Mouse (Mus musculus): ENCODE measurements around the gene Aoc2. TPM values are rescaled to one million over a fixed set of nuclear protein-coding genes. Genes with fewer than 3 reads are reported as not detected.

Gene Aoc2
- polyA plus RNA-seq, 1 experiment from 2014 or later, result 2.9 TPM

DNA sequence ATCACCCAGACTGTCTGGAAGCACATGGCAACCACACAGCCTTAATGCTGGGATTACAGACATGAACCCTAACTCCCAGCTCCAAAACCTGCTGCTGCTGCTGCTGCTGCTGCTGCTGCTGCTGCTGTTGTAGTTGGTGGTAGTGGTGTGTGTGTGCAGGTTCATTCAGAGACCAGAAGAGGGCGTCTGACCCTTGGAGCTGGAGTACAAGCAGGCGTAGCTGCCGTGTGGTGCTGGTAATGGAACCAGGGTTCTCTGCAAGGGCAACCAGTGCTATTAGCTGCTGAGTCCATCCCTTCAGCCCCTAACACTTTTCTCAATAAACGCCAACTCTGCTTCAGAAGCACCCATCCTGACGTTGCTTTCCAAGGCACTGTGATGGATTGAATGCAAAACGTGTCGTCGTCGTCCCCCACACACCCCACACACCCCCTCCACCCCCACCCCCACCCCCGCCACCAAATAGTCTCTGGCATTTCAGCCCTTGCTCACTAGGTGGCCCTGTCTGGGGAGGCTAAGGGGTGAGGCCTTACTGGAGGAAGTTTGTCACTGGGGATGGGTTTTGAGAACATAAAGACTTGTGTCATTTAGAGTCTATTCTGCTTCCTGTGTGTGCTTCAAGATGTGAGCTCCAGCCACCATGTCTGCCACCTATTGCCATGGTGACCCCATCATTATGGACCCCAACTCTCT lies 22.4 kb downstream of the Aoc2 start:
- Histone ChIP-seq H3K9me3 (no peaks in the 10 kb centered on the region), H3K4me2 (no peak overlapping the region), H3K9ac (no peak overlapping the region), H3K27me3 (replicated peaks) (no peaks in the 10 kb centered on the region), H3K4me1 (no peaks in the 10 kb centered on the region), H3K4me3 (no peak overlapping the region), H3K27ac (no peak overlapping the region), H3K36me3 (replicated peaks) (no peaks in the 10 kb centered on the region)
- WGBS, result 86% methylated on average over 10 of the region's 10 CpGs
- ATAC-seq (replicated peaks), result no peak

DNA sequence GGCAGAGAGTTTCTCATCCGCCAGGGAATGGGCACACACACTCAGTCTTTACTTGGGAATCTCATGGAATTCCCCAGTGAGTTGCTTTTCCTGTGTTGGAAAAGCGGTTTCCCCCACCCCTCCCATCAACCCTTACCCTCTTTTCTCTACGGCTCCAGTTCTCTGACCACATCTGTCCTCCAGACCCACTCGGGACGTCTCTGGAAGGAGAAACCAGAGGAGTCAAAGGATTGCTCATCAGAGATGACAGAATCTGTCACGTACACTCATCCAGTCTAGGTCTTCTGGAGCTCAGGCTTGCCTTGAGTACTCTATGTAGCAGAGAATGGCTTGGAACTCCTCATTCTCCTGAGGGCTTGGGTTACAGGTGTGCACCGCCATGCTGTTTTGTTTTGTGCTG lies 23.9 kb downstream of the Aoc2 start:
- no peak for ATAC-seq (replicated peaks)
- 77% methylated on average over 7 of the region's 7 CpGs for WGBS
- H3K4me2 ChIP-seq, result no peak overlapping the region

DNA sequence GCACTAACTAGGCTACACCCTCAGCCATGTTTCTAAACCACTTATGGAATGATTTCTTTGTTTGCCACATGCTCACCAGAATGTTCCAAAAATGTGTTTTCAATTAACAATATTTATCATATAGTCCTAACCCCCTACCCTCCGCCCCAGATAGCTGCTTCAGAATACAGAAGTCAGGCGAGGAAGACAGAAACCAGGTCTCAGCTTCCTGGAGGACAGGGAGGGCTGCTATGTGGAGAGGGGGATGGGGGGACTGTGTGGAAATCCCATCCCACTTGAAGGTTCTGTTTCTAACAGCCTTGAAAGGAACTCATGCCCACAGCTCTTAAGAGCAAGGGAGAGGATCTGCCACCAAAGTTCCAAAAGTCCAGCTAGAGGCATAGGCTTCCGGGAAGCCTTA lies 24.4 kb downstream of the Aoc2 start:
- 88% methylated on average over 3 of the region's 3 CpGs for WGBS
- H3K36me3 ChIP-seq (replicated peaks), result no peaks in the 10 kb centered on the region
- no peak overlapping the region for H3K27ac ChIP-seq
- H3K9ac ChIP-seq, result no peak overlapping the region
- ATAC-seq (replicated peaks), result no peak
- H3K4me2 ChIP-seq, result no peak overlapping the region
- no peak overlapping the region for H3K4me3 ChIP-seq
- no peaks in the 10 kb centered on the region for H3K27me3 ChIP-seq (replicated peaks)
- H3K9me3 ChIP-seq, result no peaks in the 10 kb centered on the region
- H3K4me1 ChIP-seq, result no peaks in the 10 kb centered on the region

More for the DNA sequence above, 23.9 kb downstream of the Aoc2 start:
- no peaks in the 10 kb centered on the region for H3K9me3 ChIP-seq
- H3K36me3 ChIP-seq (replicated peaks), result no peaks in the 10 kb centered on the region
- H3K27me3 ChIP-seq (replicated peaks), result no peaks in the 10 kb centered on the region
- no peak overlapping the region for H3K27ac ChIP-seq
- no peak overlapping the region for H3K9ac ChIP-seq
- H3K4me3 ChIP-seq, result no peak overlapping the region
- H3K4me1 ChIP-seq, result no peaks in the 10 kb centered on the region

GRCm38 (mm10) chr11:101351100-101351720 lies 26.3 kb downstream of the Aoc2 start:
- no peak overlapping the region for H3K27ac ChIP-seq
- 54% methylated on average over 11 of the region's 11 CpGs for WGBS
- no peaks in the 10 kb centered on the region for H3K27me3 ChIP-seq (replicated peaks)
- no peaks in the 10 kb centered on the region for H3K9me3 ChIP-seq
- H3K4me1 ChIP-seq, result no peaks in the 10 kb centered on the region
- H3K4me2 ChIP-seq, result no peak overlapping the region
- no peaks in the 10 kb centered on the region for H3K36me3 ChIP-seq (replicated peaks)
- no peak overlapping the region for H3K9ac ChIP-seq
- ATAC-seq (replicated peaks), result no peak
- no peak overlapping the region for H3K4me3 ChIP-seq

- H3K9ac ChIP-seq, result no peak overlapping the region
- no peak for ATAC-seq (replicated peaks)
- H3K4me3 ChIP-seq, result no peak overlapping the region
- H3K4me1 ChIP-seq, result no peaks in the 10 kb centered on the region
- H3K27me3 ChIP-seq (replicated peaks), result no peaks in the 10 kb centered on the region
- H3K27ac ChIP-seq, result no peak overlapping the region
- no peak overlapping the region for H3K4me2 ChIP-seq
- no peaks in the 10 kb centered on the region for H3K9me3 ChIP-seq
- no peaks in the 10 kb centered on the region for H3K36me3 ChIP-seq (replicated peaks)
- WGBS, result 71% methylated on average over 3 of the region's 3 CpGs
These were observed 26.9 kb downstream of the Aoc2 start for GRCm38 (mm10) chr11:101351721-101352111.

DNA sequence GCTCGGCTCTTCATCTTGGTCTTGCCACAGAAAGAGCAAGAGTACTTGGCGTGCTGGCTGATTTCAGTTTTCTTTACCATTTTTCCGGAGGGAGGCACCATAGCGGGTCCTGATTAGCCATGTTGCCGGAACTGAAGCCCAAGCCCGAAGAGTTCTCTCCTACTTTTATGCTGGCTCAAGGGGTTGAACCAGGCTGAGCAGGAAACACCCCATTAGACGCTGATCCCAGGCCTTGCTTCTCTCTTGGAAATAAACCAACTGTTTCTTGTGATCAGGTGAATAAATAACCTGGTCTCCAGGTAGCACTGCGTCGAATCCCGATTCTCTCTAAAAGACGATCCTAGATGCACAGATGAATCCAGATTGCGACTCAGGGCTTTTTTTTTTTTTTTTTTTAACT lies 28.6 kb downstream of the Aoc2 start:
- Histone ChIP-seq H3K4me2 (no peak overlapping the region), H3K4me3 (no peak overlapping the region), H3K4me1 (no peaks in the 10 kb centered on the region), H3K9ac (no peak overlapping the region), H3K27me3 (replicated peaks) (no peaks in the 10 kb centered on the region), H3K9me3 (no peaks in the 10 kb centered on the region), H3K36me3 (replicated peaks) (no peaks in the 10 kb centered on the region), H3K27ac (no peak overlapping the region)
- no peak for ATAC-seq (replicated peaks)
- 88% methylated on average over 12 of the region's 12 CpGs for WGBS

DNA sequence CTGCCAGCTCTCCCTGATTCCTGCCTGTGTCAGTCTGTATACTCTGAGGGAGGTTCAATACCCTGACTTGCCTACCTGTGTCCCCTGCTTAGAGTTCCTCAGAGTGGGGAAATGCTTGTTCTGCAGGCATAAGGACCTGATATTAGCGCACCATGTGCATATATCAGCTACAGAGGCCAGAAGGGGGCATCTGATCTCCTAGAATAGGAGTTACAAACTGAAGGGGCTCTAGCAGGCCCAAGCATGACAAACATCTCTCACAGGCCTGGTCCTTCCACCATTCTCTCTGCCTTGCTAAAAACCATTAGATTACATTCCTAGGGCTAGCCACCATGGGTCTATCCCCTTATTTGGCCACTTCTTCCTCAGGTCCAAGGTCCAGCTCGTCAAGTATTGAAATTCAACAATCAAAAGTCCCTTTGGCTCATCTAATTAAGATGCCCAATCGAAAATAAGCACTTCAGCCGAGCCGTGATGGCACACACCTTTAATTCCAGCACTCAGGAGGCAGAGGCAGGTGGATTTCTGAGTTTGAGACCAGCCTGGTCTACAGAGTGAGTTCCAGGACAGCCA lies 29.7 kb downstream of the Aoc2 start:
- no peak overlapping the region for H3K4me2 ChIP-seq
- H3K36me3 ChIP-seq (replicated peaks), result no peaks in the 10 kb centered on the region
- no peaks in the 10 kb centered on the region for H3K4me1 ChIP-seq
- H3K9me3 ChIP-seq, result no peaks in the 10 kb centered on the region
- ATAC-seq (replicated peaks), result no peak
- H3K27me3 ChIP-seq (replicated peaks), result no peaks in the 10 kb centered on the region
- no peak overlapping the region for H3K9ac ChIP-seq
- no peak overlapping the region for H3K4me3 ChIP-seq
- 85% methylated on average over 5 of the region's 5 CpGs for WGBS
- H3K27ac ChIP-seq, result no peak overlapping the region

DNA sequence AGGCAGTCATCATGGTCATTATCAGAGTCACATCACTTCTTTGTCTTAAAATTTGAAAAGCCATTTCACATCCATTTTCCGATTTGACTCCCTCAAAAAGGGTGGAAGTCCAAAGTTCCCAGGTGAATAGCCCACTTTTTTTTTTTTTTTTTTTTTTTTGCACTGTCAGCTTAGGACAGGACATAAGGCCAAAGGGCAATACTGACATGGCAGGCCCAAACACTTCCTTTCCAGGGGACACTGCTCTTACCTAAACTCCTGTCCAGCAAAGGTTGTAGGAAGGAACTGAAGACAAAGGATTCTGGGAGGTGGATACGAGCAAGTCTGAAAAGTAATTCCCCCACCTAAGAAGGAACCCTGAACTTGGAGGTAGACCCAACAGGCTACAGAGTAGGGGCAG lies 31.1 kb downstream of the Aoc2 start:
- no peak overlapping the region for H3K27ac ChIP-seq

GRCm38 (mm10) chr11:101357505-101358182 lies 32.8 kb downstream of the Aoc2 start:
- ATAC-seq (replicated peaks), result no peak
- no peaks in the 10 kb centered on the region for H3K27me3 ChIP-seq (replicated peaks)
- no peak overlapping the region for H3K4me3 ChIP-seq
- H3K9me3 ChIP-seq, result no peaks in the 10 kb centered on the region
- no peak overlapping the region for H3K9ac ChIP-seq
- no peaks in the 10 kb centered on the region for H3K4me1 ChIP-seq
- no peak overlapping the region for H3K27ac ChIP-seq
- H3K36me3 ChIP-seq (replicated peaks), result no peaks in the 10 kb centered on the region
- WGBS, result 77% methylated on average over 3 of the region's 3 CpGs
- no peak overlapping the region for H3K4me2 ChIP-seq

More for the DNA sequence above, 31.1 kb downstream of the Aoc2 start:
- Histone ChIP-seq H3K27me3 (replicated peaks) (no peaks in the 10 kb centered on the region), H3K4me3 (no peak overlapping the region), H3K36me3 (replicated peaks) (no peaks in the 10 kb centered on the region), H3K9ac (no peak overlapping the region), H3K4me1 (no peaks in the 10 kb centered on the region), H3K9me3 (no peaks in the 10 kb centered on the region), H3K4me2 (no peak overlapping the region)
- 91% methylated on average over 2 of the region's 2 CpGs for WGBS
- no peak for ATAC-seq (replicated peaks)

DNA sequence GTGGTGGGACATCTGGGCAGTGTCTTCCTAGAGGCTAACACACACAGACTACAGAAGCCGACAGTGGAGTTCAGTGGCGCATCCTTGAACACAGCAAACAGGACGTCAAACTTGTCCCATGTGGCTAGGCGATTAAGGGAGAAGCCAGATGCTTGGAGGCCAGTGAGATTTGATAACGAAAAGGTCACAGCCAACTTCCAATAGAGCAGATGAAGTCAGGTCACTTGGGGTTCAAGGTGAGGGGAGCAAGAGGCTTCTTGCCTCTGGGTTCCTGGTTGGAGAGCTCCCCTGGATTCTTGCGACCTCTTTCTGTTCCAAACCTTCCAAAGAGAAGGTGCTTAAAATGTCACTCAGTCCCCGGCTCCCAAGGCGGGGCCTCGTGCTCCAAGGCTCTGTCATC lies 34.9 kb downstream of the Aoc2 start:
- Histone ChIP-seq H3K27me3 (replicated peaks) (no peaks in the 10 kb centered on the region), H3K4me2 (no peak overlapping the region), H3K4me3 (no peak overlapping the region), H3K36me3 (replicated peaks) (no peaks in the 10 kb centered on the region), H3K9ac (no peak overlapping the region), H3K27ac (no peak overlapping the region), H3K9me3 (no peaks in the 10 kb centered on the region), H3K4me1 (no peaks in the 10 kb centered on the region)
- no peak for ATAC-seq (replicated peaks)
- WGBS, result 81% methylated on average over 9 of the region's 9 CpGs

- H3K4me3 ChIP-seq, result no peak overlapping the region
- H3K4me2 ChIP-seq, result no peak overlapping the region
- 66% methylated on average over 3 of the region's 3 CpGs for WGBS
- H3K27me3 ChIP-seq (replicated peaks), result no peaks in the 10 kb centered on the region
- H3K27ac ChIP-seq, result no peak overlapping the region
- no peak for ATAC-seq (replicated peaks)
- H3K9ac ChIP-seq, result no peak overlapping the region
- no peaks in the 10 kb centered on the region for H3K9me3 ChIP-seq
- no peaks in the 10 kb centered on the region for H3K4me1 ChIP-seq
- no peaks in the 10 kb centered on the region for H3K36me3 ChIP-seq (replicated peaks)
These were observed 35.8 kb downstream of the Aoc2 start for GRCm38 (mm10) chr11:101360651-101361113.

DNA sequence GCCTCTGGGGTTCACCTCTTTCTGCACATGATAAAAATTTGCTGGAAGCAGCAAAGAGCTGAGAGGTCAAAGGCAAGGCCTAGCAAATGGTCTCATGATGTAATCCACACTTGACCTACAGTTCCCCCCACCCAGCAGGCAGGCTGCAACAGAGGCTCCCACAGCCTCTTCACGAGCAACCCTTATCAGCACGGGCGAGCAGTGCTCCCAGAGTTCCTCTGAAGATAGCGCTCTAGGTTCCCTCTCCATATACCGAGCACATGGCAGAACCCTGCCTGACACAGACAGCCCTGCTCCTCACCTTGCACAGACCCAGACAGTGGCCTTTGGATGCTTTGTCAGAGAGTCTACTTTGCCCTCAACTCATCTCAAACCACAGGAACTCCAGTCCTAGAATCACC lies 39.7 kb downstream of the Aoc2 start:
- Histone ChIP-seq H3K9me3 (no peaks in the 10 kb centered on the region), H3K4me1 (no peaks in the 10 kb centered on the region), H3K4me2 (no peak overlapping the region), H3K27ac (no peak overlapping the region), H3K4me3 (no peak overlapping the region), H3K9ac (no peak overlapping the region), H3K27me3 (replicated peaks) (no peaks in the 10 kb centered on the region), H3K36me3 (replicated peaks) (no peaks in the 10 kb centered on the region)
- 87% methylated on average over 5 of the region's 5 CpGs for whole genome bisulfite sequencing
- no peak for ATAC-seq (replicated peaks)

Data from midbrain, embryonic 15.5 days (tissue).